Mouse (Mus musculus) lung, postnatal 0 days (tissue): ENCODE results near the gene Barhl2.

Source experiments
- CTCF ChIP-seq: IDR thresholded peaks from 2 replicates; pipeline ENCODE4 v1.5.1; 2016; ENCODE audit warnings: antibody characterized with exemption, mild to moderate bottlenecking
- EP300 ChIP-seq: IDR thresholded peaks from 2 replicates; pipeline ENCODE4 v1.6.1; 2016; ENCODE audit warnings: antibody characterized with exemption, mild to moderate bottlenecking, control low read depth

GRCm38 (mm10) chr5:106465129-106465790 is 7.3 kb upstream of the Barhl2 start:
- TF ChIP-seq CTCF (no peak), EP300 (no peak)
